8 mouse cellular contexts compared by ENCODE assay signal in genomic region chr11:5260942-5261459, GRCm38 (mm10). TPM values are rescaled to one million over a fixed set of nuclear protein-coding genes. Genes with fewer than 3 reads are reported as not detected.
DNase-seq lines count a peak whose midpoint lies in the region; ATAC-seq and TF ChIP-seq lines count a peak whose summit lies in the region.

No protein-coding gene starts in this region.

- H3K9ac ChIP-seq in intestine, embryonic 15.5 days, result peak overlapping the region; percentile 86
- H3K9ac ChIP-seq in liver, postnatal 0 days (replicated peaks), result peak overlapping the region; percentile 79
- peak overlapping the region; percentile 70 for H3K9ac ChIP-seq in neural tube, embryonic 11.5 days (ENCODE audit: low read length)

- peak overlapping the region; percentile 95 for H3K4me3 ChIP-seq in intestine, embryonic 15.5 days (replicated peaks)
- peak overlapping the region; percentile 80 for H3K4me3 ChIP-seq in liver, postnatal 0 days (ENCODE audit: low read depth, low read length)
- H3K4me3 ChIP-seq in neural tube, embryonic 11.5 days (ENCODE audit: low read depth, low read length), result peak overlapping the region; percentile 75

- H3K27me3 ChIP-seq in intestine, embryonic 15.5 days (replicated peaks), result no peaks in the 10 kb centered on the region
- H3K27me3 ChIP-seq in liver, postnatal 0 days (ENCODE audit: insufficient read depth, low read length), result peaks cover 8% of the 10 kb centered on the region; the same call in 1 of the 2 replicates
- H3K27me3 ChIP-seq in neural tube, embryonic 11.5 days (ENCODE audit: control insufficient read depth, insufficient read depth, low read length), result no peaks in the 10 kb centered on the region

- H3K4me1 ChIP-seq in intestine, embryonic 15.5 days (replicated peaks), result peaks cover 16% of the 10 kb centered on the region
- peaks cover 5% of the 10 kb centered on the region for H3K4me1 ChIP-seq in liver, postnatal 0 days (ENCODE audit: insufficient read depth)
- peaks cover 13% of the 10 kb centered on the region for H3K4me1 ChIP-seq in neural tube, embryonic 11.5 days (ENCODE audit: control insufficient read depth, insufficient read depth, low read length)

- intact Hi-C loops in left cerebral cortex, postnatal 4 days (cut with DNase I), result no loop called here

- DNase-seq in left cerebral cortex, postnatal 4 days, result peak; percentile 47
- no peak for DNase-seq in left cerebral cortex, adult 11 months (ENCODE audit: low spot score)
- DNase-seq in cerebellum, adult 11 months, result peak; percentile 22
- DNase-seq in forelimb bud, embryonic 11.5 days (ENCODE audit: low read depth, low spot score), result peak; percentile 52
- peak; percentile 58 for DNase-seq in liver, postnatal 0 days
- DNase-seq in neural tube, embryonic 11.5 days (ENCODE audit: low spot score), result peak; percentile 61
- DNase-seq in frontal cortex, postnatal 36 days (ENCODE audit: low spot score in 2 of 2), result no peak

- H3K27ac ChIP-seq in intestine, embryonic 15.5 days, result peak overlapping the region; percentile 27; the same call in 1 of the 2 replicates
- peak overlapping the region; percentile 74 for H3K27ac ChIP-seq in liver, postnatal 0 days (ENCODE audit: low read depth)
- H3K27ac ChIP-seq in neural tube, embryonic 11.5 days (ENCODE audit: low read depth, low read length), result no peak overlapping the region

- H3K36me3 ChIP-seq in intestine, embryonic 15.5 days, result no peaks in the 10 kb centered on the region
- no peaks in the 10 kb centered on the region for H3K36me3 ChIP-seq in liver, postnatal 0 days (replicated peaks; ENCODE audit: insufficient read depth, low read length)
- H3K36me3 ChIP-seq in neural tube, embryonic 11.5 days (ENCODE audit: control insufficient read depth, insufficient read depth, low read length), result no peaks in the 10 kb centered on the region

- no peaks in the 10 kb centered on the region for H3K9me3 ChIP-seq in intestine, embryonic 15.5 days
- no peaks in the 10 kb centered on the region for H3K9me3 ChIP-seq in liver, postnatal 0 days (ENCODE audit: low read length)
- H3K9me3 ChIP-seq in neural tube, embryonic 11.5 days (ENCODE audit: control insufficient read depth, low read length), result no peaks in the 10 kb centered on the region

- WGBS in intestine, embryonic 15.5 days, result under 1% methylated on average over 42 of the region's 42 CpGs
- WGBS in liver, postnatal 0 days (ENCODE audit: insufficient replicate concordance), result 1% methylated on average over 31 of the region's 42 CpGs
- 1% methylated on average over 38 of the region's 42 CpGs for WGBS in neural tube, embryonic 11.5 days

- no peak for TF ChIP-seq EP300 in liver, postnatal 0 days (IDR thresholded peaks at IDR 0.05; ENCODE audit: low read depth)

- H3K4me2 ChIP-seq in intestine, embryonic 15.5 days (replicated peaks), result peak overlapping the region; percentile 89
- H3K4me2 ChIP-seq in liver, postnatal 0 days (ENCODE audit: low read depth, low read length), result peak overlapping the region; percentile 77
- peak overlapping the region; percentile 55 for H3K4me2 ChIP-seq in neural tube, embryonic 11.5 days (ENCODE audit: low read depth)

- peak; percentile 57 for ATAC-seq in intestine, embryonic 15.5 days
- peak; percentile 47 for ATAC-seq in liver, postnatal 0 days
- ATAC-seq in neural tube, embryonic 11.5 days (ENCODE audit: insufficient read depth, low FRiP score, low TSS enrichment), result peak; percentile 58

- TF ChIP-seq CTCF in liver, postnatal 0 days (IDR thresholded peaks at IDR 0.05; ENCODE audit: low read depth), result no peak

RNA-seq across cellular contexts. Expression of gene Kremen1, which starts 0.4 kb away (rescaled TPM):
- 1 to 10 TPM; 9.0 to 9.8 TPM for total RNA-seq in left cerebral cortex, postnatal 4 days (2021)
- polyA plus RNA-seq in intestine, embryonic 15.5 days (2015; fragmentation: Nextera tagmentation; extraction: Ambion mirVana), result 10.4 and 11.7 TPM in 2 replicates
- 1.8 and 2.2 TPM in 2 replicates for polyA plus RNA-seq in liver, postnatal 0 days (2015; fragmentation: Nextera tagmentation; extraction: Ambion mirVana)
- polyA plus RNA-seq in neural tube, embryonic 11.5 days (2014; fragmentation: Nextera tagmentation; extraction: Ambion mirVana), result 9.6 and 12.0 TPM in 2 replicates

Comparison
In these comparisons a context has a peak if more than half of its experiments do, and no peak if none do; other contexts are left out.
1. DNase-seq: peak in left cerebral cortex, postnatal 4 days (single experiment), cerebellum, adult 11 months (single experiment), forelimb bud, embryonic 11.5 days (single experiment), liver, postnatal 0 days (single experiment) and neural tube, embryonic 11.5 days (single experiment); none in left cerebral cortex, adult 11 months (single experiment) and frontal cortex, postnatal 36 days (0 of 2).
2. Peak in every context shown above with its lines, with median percentiles within 50 percentile points of each other: ATAC-seq, H3K4me2 ChIP-seq, H3K4me3 ChIP-seq and H3K9ac ChIP-seq.